Mouse (Mus musculus) kidney, postnatal 14 days (tissue): ENCODE results near the gene Olfr1053.
"Not testable (repeated sequence)": the region's sequence is repeated elsewhere in the genome, so short reads cannot be mapped to it uniquely, and the experiment has no call there.

Source experiments
- DNase-seq: peaks from one replicate; pipeline ENCODE4 v3.0.0; 2022; ENCODE audit warnings: mixed read lengths

The Olfr1053 gene

GRCm38 (mm10) chr2:86315184-86315583 lies at the start of gene Olfr1053:
Gene Olfr1053, minus strand, starts transcription at chr2:86315284.
- no peak for DNase-seq

GRCm38 (mm10) chr2:86362369-86362768 lies 47.3 kb upstream of the Olfr1053 start, which contains the start of gene Olfr1056:
Gene Olfr1056, minus strand, starts transcription at chr2:86362469.
- DNase-seq: no peak

- DNase-seq: not testable (repeated sequence)
Observed at GRCm38 (mm10) chr2:86351751-86352150, 36.7 kb upstream of the Olfr1053 start.

- DNase-seq: no peak
Observed at GRCm38 (mm10) chr2:86350184-86350583, 35.1 kb upstream of the Olfr1053 start, which contains the start of gene Olfr1055. Gene Olfr1055, minus strand, starts transcription at chr2:86350284.

GRCm38 (mm10) chr2:86335333-86335732 lies 20.2 kb upstream of the Olfr1053 start, which contains the start of gene Olfr1054:
Gene Olfr1054, minus strand, starts transcription at chr2:86335433.
- no peak for DNase-seq

- no peak for DNase-seq
Observed at GRCm38 (mm10) chr2:86292155-86292554, 22.9 kb downstream of the Olfr1053 start, which contains the start of gene Olfr1052. Gene Olfr1052, plus strand, starts transcription at chr2:86292455.

- DNase-seq: not testable (repeated sequence)
Observed at GRCm38 (mm10) chr2:86278988-86279387, 36.1 kb downstream of the Olfr1053 start, which contains the start of gene Olfr1051. Gene Olfr1051, minus strand, starts transcription at chr2:86279088.
